Mouse (Mus musculus) layer of hippocampus, adult 2 months (tissue): Measurements from ENCODE around the gene Olfr520. TPM values are rescaled to one million over a fixed set of nuclear protein-coding genes. Genes with fewer than 3 reads are reported as not detected.

ENCODE experiments used
- DNase-seq, 2 experiments: peaks; one replicate each; pipeline ENCODE4 v3.0.0; 2022; ENCODE audit warnings: low spot score in 2 of 2
- H3K27ac ChIP-seq: fragments of 200-600 bp; 2 replicates; pipeline ENCODE4 v1.8.1; 2022
- H3K4me3 ChIP-seq: fragments of 200-600 bp; 2 replicates; pipeline ENCODE4 v1.8.1; 2022; ENCODE audit warnings: mild to moderate bottlenecking
- CTCF ChIP-seq: fragments of 200-600 bp; conservative IDR thresholded peaks from 2 replicates; pipeline ENCODE4 v1.8.1; 2022; ENCODE audit warnings: antibody characterized with exemption, mild to moderate bottlenecking, moderate library complexity
- total RNA-seq, 2 experiments: library from RNA; stranded (reverse); gene quantifications; 2 replicates each; pipeline ENCODE4 v1.2.3; 2021

The Olfr520 gene
- total RNA-seq, 2 experiments from 2014 or later, result not detected

DNA sequence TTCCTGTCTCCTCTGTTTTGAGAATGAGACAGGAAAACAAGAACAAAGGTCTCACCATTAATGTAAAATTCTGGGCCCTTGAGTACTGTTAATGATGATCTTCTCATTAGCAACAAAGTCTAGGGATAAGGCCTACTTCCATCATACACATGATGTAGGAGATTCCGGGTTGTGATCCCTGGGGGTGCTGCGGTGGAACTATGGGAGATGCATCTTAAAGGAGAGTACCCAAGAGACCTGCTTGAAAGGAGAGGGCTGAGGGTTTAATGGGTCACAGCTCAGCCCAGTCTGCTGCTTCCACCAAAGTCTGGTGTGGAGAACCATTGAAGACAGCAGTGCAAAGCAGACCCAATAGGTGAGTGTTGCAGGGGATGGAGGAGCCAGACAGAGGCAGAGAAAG is 33.1 kb downstream of the Olfr520 start, which contains the start of gene Olfr521:
Gene Olfr521, plus strand, starts transcription at position 301 of the 400 bp plus-strand sequence.
- H3K27ac ChIP-seq, result no peak within 1 kb of the TSS
- no peak within 1 kb of the TSS for H3K4me3 ChIP-seq
- DNase-seq, result no peak
- no peak for TF ChIP-seq CTCF

GRCm38 (mm10) chr7:99781385-99781784 is 51.3 kb downstream of the Olfr520 start:
- TF ChIP-seq CTCF, result no peak
- no peak overlapping the region for H3K4me3 ChIP-seq
- no peak for DNase-seq
- H3K27ac ChIP-seq, result no peak overlapping the region

DNA sequence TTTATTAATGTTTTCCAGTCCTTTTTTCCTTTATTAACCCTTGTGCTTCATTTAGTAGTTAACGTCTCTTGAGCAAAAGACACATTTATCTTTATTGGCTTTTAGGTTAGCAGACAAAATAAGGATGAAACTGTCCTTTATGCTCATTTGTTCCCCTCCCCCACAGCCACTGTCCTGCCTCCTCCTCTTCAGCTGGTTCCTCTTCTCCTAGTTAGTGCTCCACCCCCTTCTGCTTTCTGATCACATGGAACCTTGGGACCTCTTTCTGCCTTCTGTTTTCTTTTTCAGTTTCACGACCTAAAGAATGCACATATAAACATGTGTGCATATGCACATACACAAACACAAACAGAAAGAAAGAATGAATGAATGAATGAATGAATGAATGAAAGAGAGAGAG is 51.8 kb downstream of the Olfr520 start:
- Histone ChIP-seq H3K27ac (no peak overlapping the region), H3K4me3 (no peak overlapping the region)
- DNase-seq, result no peak
- no peak for TF ChIP-seq CTCF

GRCm38 (mm10) chr7:99783421-99783820 is 53.3 kb downstream of the Olfr520 start:
- DNase-seq, result no peak
- no peak overlapping the region for H3K27ac ChIP-seq
- no peak overlapping the region for H3K4me3 ChIP-seq
- no peak for TF ChIP-seq CTCF

DNA sequence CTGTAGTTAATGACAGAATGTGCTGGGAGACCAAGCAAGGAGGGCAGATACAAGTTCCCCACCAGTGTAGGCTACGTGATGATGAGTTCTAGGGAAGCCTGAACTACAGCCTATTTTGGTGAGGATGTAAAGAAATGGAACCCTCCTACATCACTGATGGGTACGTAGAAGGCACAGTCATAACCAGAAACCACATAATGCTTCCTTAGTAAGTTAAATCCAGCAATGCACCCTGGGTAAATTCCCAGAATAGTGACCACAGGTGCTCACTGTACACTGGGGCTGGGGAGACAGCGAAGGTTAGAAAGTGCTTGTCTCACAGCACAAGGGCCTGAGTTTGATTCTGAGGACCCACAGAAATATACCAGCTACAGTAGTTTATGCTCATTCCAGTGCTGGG is 55.5 kb downstream of the Olfr520 start:
- no peak for DNase-seq
- TF ChIP-seq CTCF, result no peak

More for the DNA sequence above, 55.5 kb downstream of the Olfr520 start:
- no peak overlapping the region for H3K4me3 ChIP-seq
- no peak overlapping the region for H3K27ac ChIP-seq

Other genes starting within 250 kb of the Olfr520 start
- gene Rps3, start 246.5 kb upstream of the Olfr520 start, total RNA-seq, result 100 to 1,000 TPM; 278 to 289 TPM
- 100 to 1,000 TPM; 143 to 148 TPM for gene Arrb1, start 194.8 kb upstream of the Olfr520 start, total RNA-seq
- gene Tpbgl, start 103.2 kb upstream of the Olfr520 start, total RNA-seq, result 1 to 10 TPM; 4.7 to 5.1 TPM
- 10 to 100 TPM; 11.7 to 13.4 TPM for gene Slco2b1, start 18.9 kb upstream of the Olfr520 start, total RNA-seq
- not detected for gene Olfr521, start 33.2 kb downstream of the Olfr520 start, total RNA-seq
- 1 to 10 TPM; 3.3 to 3.6 TPM for gene Neu3, start 98.1 kb downstream of the Olfr520 start, total RNA-seq
- 1 to 10 TPM; 1.2 to 1.4 TPM for gene Xrra1, start 128.8 kb downstream of the Olfr520 start, total RNA-seq
- 10 to 100 TPM; 94.6 to 99.4 TPM for gene Spcs2, start 133.2 kb downstream of the Olfr520 start, total RNA-seq